Mouse (Mus musculus): Measurements from ENCODE around the gene Tbc1d4. TPM values are rescaled to one million over a fixed set of nuclear protein-coding genes. Genes with fewer than 3 reads are reported as not detected.

Tbc1d4 gene
- total and polyA plus RNA-seq, 3 experiments, result not detected

GRCm38 (mm10) chr14:101548885-101549573 is 60.0 kb downstream of the Tbc1d4 start:
- Histone ChIP-seq H3K9me3 (replicated peaks; ENCODE audit: insufficient read depth, low read length) (no peaks in the 10 kb centered on the region), H3K27ac (ENCODE audit: control insufficient read depth, low read depth, low read length) (no peak overlapping the region), H3K9ac (ENCODE audit: control insufficient read depth, low read depth, low read length, poor library complexity, severe bottlenecking) (no peak overlapping the region), H3K36me3 (ENCODE audit: control insufficient read depth in 1 of 2, insufficient read depth in 2 of 2, low read length in 2 of 2) (no peaks in the 10 kb centered on the region), H3K4me1 (ENCODE audit: control insufficient read depth in 1 of 2, insufficient read depth in 2 of 2, low read length in 2 of 2) (no peaks in the 10 kb centered on the region), H3K79me2 (ENCODE audit: control insufficient read depth, insufficient read depth, low read length, poor library complexity) (no peaks in the 10 kb centered on the region), H3K4me3 (ENCODE audit: control insufficient read depth in 1 of 2, insufficient read depth in 1 of 2, low read depth in 2 of 2, low read length in 2 of 2) (no peak overlapping the region), H3K27me3 (ENCODE audit: control insufficient read depth in 1 of 2, insufficient read depth in 2 of 2, low read length in 2 of 2) (no peaks in the 10 kb centered on the region)
- no peak for DNase-seq (ENCODE audit: low read depth, low spot score)
- TF ChIP-seq USF2 (IDR thresholded peaks at IDR 0.05; ENCODE audit: borderline replicate concordance in 1 of 2, insufficient read depth in 1 of 2, low read depth in 1 of 2, low read length in 2 of 2), result no peak
- TF ChIP-seq ZC3H11A (IDR thresholded peaks at IDR 0.05; ENCODE audit: low read depth, low read length), result no peak
- TF ChIP-seq MYC (IDR thresholded peaks at IDR 0.05; ENCODE audit: low read depth, low read length), result no peak
- TF ChIP-seq SMC3 (IDR thresholded peaks at IDR 0.05; ENCODE audit: low read depth, low read length), result no peak
- no peak for TF ChIP-seq TBP (IDR thresholded peaks at IDR 0.05; ENCODE audit: low read depth, low read length)
- TF ChIP-seq MEF2A (IDR thresholded peaks at IDR 0.05; ENCODE audit: extremely low read depth, insufficient replicate concordance, low read depth, low read length, poor library complexity, severe bottlenecking), result no peak
- no peak for TF ChIP-seq TAL1 (IDR thresholded peaks at IDR 0.05; ENCODE audit: low read length)
- TF ChIP-seq JUND (IDR thresholded peaks at IDR 0.05; ENCODE audit: low read depth, low read length), result no peak
- no peak for TF ChIP-seq RAD21 (IDR thresholded peaks at IDR 0.05; ENCODE audit: low read depth, low read length)
- no peak for TF ChIP-seq ELF1 (IDR thresholded peaks at IDR 0.05; ENCODE audit: low read depth, low read length)
- no peak for TF ChIP-seq ETS1 (IDR thresholded peaks at IDR 0.05; ENCODE audit: low read depth, low read length)
- TF ChIP-seq HCFC1 (IDR thresholded peaks at IDR 0.05; ENCODE audit: low read depth, low read length), result no peak

- Histone ChIP-seq H3K4me3 (ENCODE audit: control insufficient read depth in 1 of 2, insufficient read depth in 1 of 2, low read depth in 2 of 2, low read length in 2 of 2) (no peak overlapping the region), H3K9ac (ENCODE audit: control insufficient read depth, low read depth, low read length, poor library complexity, severe bottlenecking) (no peak overlapping the region), H3K9me3 (replicated peaks; ENCODE audit: insufficient read depth, low read length) (no peaks in the 10 kb centered on the region), H3K4me1 (ENCODE audit: control insufficient read depth in 1 of 2, insufficient read depth in 2 of 2, low read length in 2 of 2) (no peaks in the 10 kb centered on the region), H3K79me2 (ENCODE audit: control insufficient read depth, insufficient read depth, low read length, poor library complexity) (no peaks in the 10 kb centered on the region), H3K27me3 (ENCODE audit: control insufficient read depth in 1 of 2, insufficient read depth in 2 of 2, low read length in 2 of 2) (no peaks in the 10 kb centered on the region), H3K27ac (ENCODE audit: control insufficient read depth, low read depth, low read length) (no peak overlapping the region), H3K36me3 (ENCODE audit: control insufficient read depth in 1 of 2, insufficient read depth in 2 of 2, low read length in 2 of 2) (no peaks in the 10 kb centered on the region)
- TF ChIP-seq POLR2A (IDR thresholded peaks at IDR 0.05; ENCODE audit: control insufficient read depth in 1 of 2, insufficient read depth in 1 of 2, low read depth in 1 of 2, low read length in 2 of 2, poor library complexity in 1 of 2), result no peak
- no peak for TF ChIP-seq GABPA (IDR thresholded peaks at IDR 0.05; ENCODE audit: low read depth, low read length)
- TF ChIP-seq ZMIZ1 (IDR thresholded peaks at IDR 0.05; ENCODE audit: low read depth, low read length), result no peak
- TF ChIP-seq E2F4 (IDR thresholded peaks at IDR 0.05; ENCODE audit: borderline replicate concordance, low read depth, low read length), result no peak
- no peak for TF ChIP-seq UBTF (IDR thresholded peaks at IDR 0.05; ENCODE audit: borderline replicate concordance, insufficient read depth, low read depth, low read length)
- TF ChIP-seq TBP (IDR thresholded peaks at IDR 0.05; ENCODE audit: low read depth, low read length), result no peak
- TF ChIP-seq CHD1 (IDR thresholded peaks at IDR 0.05; ENCODE audit: low read depth, low read length), result no peak
- no peak for TF ChIP-seq POLR2AphosphoS2 (IDR thresholded peaks at IDR 0.05; ENCODE audit: low read length)
- DNase-seq (ENCODE audit: low read depth, low spot score), result no peak
These were observed 67.1 kb downstream of the Tbc1d4 start for GRCm38 (mm10) chr14:101541863-101542262.

Measured in MEL (cell line).